In genomic region chr1:172201967-172202880, GRCm38 (mm10) we compare ENCODE assay signal across 9 mouse cellular contexts. TPM values are rescaled to one million over a fixed set of nuclear protein-coding genes. Genes with fewer than 3 reads are reported as not detected.
DNase-seq lines count a peak whose midpoint lies in the region; ATAC-seq and TF ChIP-seq lines count a peak whose summit lies in the region.
"Had no signal": no experiment of that assay in that cellular context is flagged by ENCODE, and none has a peak within 500 bp of the region (broad histone marks: within the 10 kb centered on the region; RNA-seq: fewer than 3 reads in every experiment).

No protein-coding gene starts in this region.

- TF ChIP-seq POLR2A in thymus, adult 2 months (IDR thresholded peaks at IDR 0.05; ENCODE audit: control insufficient read depth, extremely low read depth, insufficient read depth, low read length, poor library complexity) = no peak

- peak overlapping the region; percentile 41 for H3K4me2 ChIP-seq in hindbrain, embryonic 11.5 days (replicated peaks; ENCODE audit: low read depth, low read length)
- peak overlapping the region; percentile 39 for H3K4me2 ChIP-seq in neural tube, embryonic 11.5 days (ENCODE audit: low read depth)

- H3K4me1 ChIP-seq in hindbrain, embryonic 11.5 days (replicated peaks; ENCODE audit: control insufficient read depth, insufficient read depth, low read length) = peaks cover 34% of the 10 kb centered on the region
- peaks cover 45% of the 10 kb centered on the region for H3K4me1 ChIP-seq in neural tube, embryonic 11.5 days (ENCODE audit: control insufficient read depth, insufficient read depth, low read length)
- H3K4me1 ChIP-seq in thymus, adult 2 months (replicated peaks; ENCODE audit: control insufficient read depth, insufficient read depth, low read length) = peaks cover 12% of the 10 kb centered on the region

- WGBS in hindbrain, embryonic 11.5 days = 13% methylated on average over 14 of the region's 14 CpGs
- 12% methylated on average over 14 of the region's 14 CpGs for WGBS in neural tube, embryonic 11.5 days
- WGBS in thymus, adult 2 months = 91% methylated on average over 14 of the region's 14 CpGs

- H3K27me3 ChIP-seq in hindbrain, embryonic 11.5 days (ENCODE audit: control insufficient read depth, insufficient read depth, low read length) = no peaks in the 10 kb centered on the region
- no peaks in the 10 kb centered on the region for H3K27me3 ChIP-seq in neural tube, embryonic 11.5 days (ENCODE audit: control insufficient read depth, insufficient read depth, low read length)
- no peaks in the 10 kb centered on the region for H3K27me3 ChIP-seq in thymus, adult 2 months (ENCODE audit: control insufficient read depth, insufficient read depth, low read length)

- H3K36me3 ChIP-seq in hindbrain, embryonic 11.5 days (ENCODE audit: control insufficient read depth, insufficient read depth, low read length) = peaks cover 10% of the 10 kb centered on the region
- peaks cover 6% of the 10 kb centered on the region; the same call in 1 of the 2 replicates for H3K36me3 ChIP-seq in neural tube, embryonic 11.5 days (ENCODE audit: control insufficient read depth, insufficient read depth, low read length)
- H3K36me3 ChIP-seq in thymus, adult 2 months (ENCODE audit: control insufficient read depth, insufficient read depth, low read length) = peaks cover 12% of the 10 kb centered on the region; the same call in 1 of the 2 replicates

- no peaks in the 10 kb centered on the region for H3K9me3 ChIP-seq in hindbrain, embryonic 11.5 days (ENCODE audit: control insufficient read depth, low read length)
- no peaks in the 10 kb centered on the region for H3K9me3 ChIP-seq in neural tube, embryonic 11.5 days (ENCODE audit: control insufficient read depth, low read length)

- peak overlapping the region; percentile 22 for H3K4me3 ChIP-seq in hindbrain, embryonic 11.5 days (ENCODE audit: low read depth, low read length)
- H3K4me3 ChIP-seq in neural tube, embryonic 11.5 days (ENCODE audit: low read depth, low read length) = no peak overlapping the region; the same call in 1 of the 2 replicates
- H3K4me3 ChIP-seq in thymus, adult 2 months (ENCODE audit: control insufficient read depth, insufficient read depth, low read length) = no peak overlapping the region

- no peak for TF ChIP-seq CTCF in thymus, adult 2 months (IDR thresholded peaks at IDR 0.05; ENCODE audit: borderline replicate concordance, control insufficient read depth, extremely low read depth, insufficient read depth, low read length, poor library complexity)

- peak overlapping the region; percentile 28; the same call in 1 of the 2 replicates for H3K9ac ChIP-seq in hindbrain, embryonic 11.5 days (ENCODE audit: low read depth, low read length)
- H3K9ac ChIP-seq in neural tube, embryonic 11.5 days (ENCODE audit: low read length) = peak overlapping the region; percentile 35

- peak; percentile 50 for ATAC-seq in cerebellum, adult (ENCODE audit: insufficient number of reproducible peaks, low FRiP score, low TSS enrichment)
- ATAC-seq in hindbrain, embryonic 11.5 days (ENCODE audit: low FRiP score) = peak; percentile 23
- peak; percentile 11 for ATAC-seq in neural tube, embryonic 11.5 days (ENCODE audit: insufficient read depth, low FRiP score, low TSS enrichment)

- DNase-seq in cerebellum, postnatal 4 days (ENCODE audit: low spot score in 2 of 2) = no peak
- DNase-seq in urinary bladder, postnatal 14 days (ENCODE audit: low spot score) = peak; percentile 68
- DNase-seq in urinary bladder, postnatal 4 days (ENCODE audit: low spot score in 2 of 2) = no peak
- DNase-seq in hindbrain, embryonic 11.5 days (ENCODE audit: low spot score) = peak; percentile 73
- peak; percentile 70 for DNase-seq in neural tube, embryonic 11.5 days (ENCODE audit: low spot score)
- no peak for DNase-seq in thymus, adult 2 months
- DNase-seq in natural killer cell, adult 2 months (ENCODE audit: low spot score in 2 of 2) = no peak

- H3K27ac ChIP-seq in hindbrain, embryonic 11.5 days (ENCODE audit: low read depth, low read length) = peak overlapping the region; percentile 94
- H3K27ac ChIP-seq in neural tube, embryonic 11.5 days (ENCODE audit: low read depth, low read length) = peak overlapping the region; percentile 89
- no peak overlapping the region for H3K27ac ChIP-seq in thymus, adult 2 months (ENCODE audit: control insufficient read depth, insufficient read depth, low read length)

RNA-seq across cellular contexts. Expression of gene Pea15a, which starts 4.4 kb away (rescaled TPM):
- polyA plus RNA-seq in hindbrain, embryonic 11.5 days (2014; fragmentation: Nextera tagmentation; extraction: Ambion mirVana) = 283 and 321 TPM in 2 replicates
- polyA plus RNA-seq in neural tube, embryonic 11.5 days (2014; fragmentation: Nextera tagmentation; extraction: Ambion mirVana) = 249 and 272 TPM in 2 replicates
- 28.4 and 38.8 TPM in 2 replicates for polyA plus RNA-seq in thymus, adult 2 months (2012; rRNA removed)

RNA-seq across cellular contexts. Expression of gene Casq1, which starts 17.4 kb away (rescaled TPM):
- 1.4 and 2.5 TPM in 2 replicates for polyA plus RNA-seq in hindbrain, embryonic 11.5 days (2014; fragmentation: Nextera tagmentation; extraction: Ambion mirVana)
- 2.2 and 2.5 TPM in 2 replicates for polyA plus RNA-seq in neural tube, embryonic 11.5 days (2014; fragmentation: Nextera tagmentation; extraction: Ambion mirVana)
- polyA plus RNA-seq in thymus, adult 2 months (2012; rRNA removed) = 0.54 and 1.4 TPM in 2 replicates

RNA-seq across cellular contexts. Expression of gene Dcaf8, which starts 54.3 kb away (rescaled TPM):
- 87.8 and 96.0 TPM in 2 replicates for polyA plus RNA-seq in hindbrain, embryonic 11.5 days (2014; fragmentation: Nextera tagmentation; extraction: Ambion mirVana)
- polyA plus RNA-seq in neural tube, embryonic 11.5 days (2014; fragmentation: Nextera tagmentation; extraction: Ambion mirVana) = 105 and 113 TPM in 2 replicates
- polyA plus RNA-seq in thymus, adult 2 months (2012; rRNA removed) = 79.7 and 81.0 TPM in 2 replicates

RNA-seq across cellular contexts. Expression of gene Atp1a4, which starts 56.0 kb away (rescaled TPM):
- polyA plus RNA-seq in hindbrain, embryonic 11.5 days (2014; fragmentation: Nextera tagmentation; extraction: Ambion mirVana) = 0.06 TPM in 1 of 2 replicates, not detected in the other
- polyA plus RNA-seq in neural tube, embryonic 11.5 days (2014; fragmentation: Nextera tagmentation; extraction: Ambion mirVana) = not detected in 2 replicates
- 0.07 TPM in 1 of 2 replicates, not detected in the other for polyA plus RNA-seq in thymus, adult 2 months (2012; rRNA removed)
- polyA plus RNA-seq: liver, embryonic 16.5 days had no signal

RNA-seq across cellular contexts. Expression of gene Igsf8, which starts 59.2 kb away (rescaled TPM):
- polyA plus RNA-seq in hindbrain, embryonic 11.5 days (2014; fragmentation: Nextera tagmentation; extraction: Ambion mirVana) = 123 and 136 TPM in 2 replicates
- polyA plus RNA-seq in neural tube, embryonic 11.5 days (2014; fragmentation: Nextera tagmentation; extraction: Ambion mirVana) = 121 and 142 TPM in 2 replicates
- polyA plus RNA-seq in thymus, adult 2 months (2012; rRNA removed) = 159 and 162 TPM in 2 replicates

Comparison
In these comparisons a context has a peak if more than half of its experiments do, and no peak if none do; other contexts are left out.
1. DNase-seq: peak in urinary bladder, postnatal 14 days (single experiment), hindbrain, embryonic 11.5 days (single experiment) and neural tube, embryonic 11.5 days (single experiment); none in cerebellum, postnatal 4 days (0 of 2), urinary bladder, postnatal 4 days (0 of 2), thymus, adult 2 months (single experiment) and natural killer cell, adult 2 months (0 of 2).
2. Peak in every context shown above with its lines, with median percentiles within 50 percentile points of each other: ATAC-seq.